23 mouse cellular contexts compared by ENCODE assay signal in genomic region chr5:140352352-140352751, GRCm38 (mm10).
"Had no signal": no experiment of that assay in that cellular context is flagged by ENCODE, and none has a peak within 500 bp of the region (broad histone marks: within the 10 kb centered on the region; RNA-seq: fewer than 3 reads in every experiment).

No protein-coding gene starts in this region.

- H3K4me1 ChIP-seq: heart, embryonic 13.5 days; heart, embryonic 15.5 days; hindbrain, embryonic 13.5 days; hindbrain, embryonic 15.5 days; limb, embryonic 13.5 days; limb, embryonic 15.5 days had no signal

- H3K9me3 ChIP-seq: heart, embryonic 13.5 days; heart, embryonic 15.5 days; hindbrain, embryonic 13.5 days; hindbrain, embryonic 15.5 days; limb, embryonic 13.5 days; limb, embryonic 15.5 days; liver, embryonic 12.5 days had no signal

- H3K27ac ChIP-seq: heart, adult 2 months; heart, embryonic 13.5 days; heart, embryonic 15.5 days; hindbrain, embryonic 13.5 days; hindbrain, embryonic 15.5 days; hindbrain, postnatal 0 days; kidney, postnatal 0 days; limb, embryonic 13.5 days; limb, embryonic 15.5 days; liver, embryonic 12.5 days; liver, embryonic 14.5 days had no signal

- DNase-seq: forebrain, postnatal 0 days; gastrocnemius, postnatal 14 days; gastrocnemius, postnatal 36 days; heart, adult 11 months; heart, adult 2 months; heart, postnatal 14 days; heart, postnatal 36 days; kidney, adult 18-20 months; layer of hippocampus, adult 9-11 months; layer of hippocampus, postnatal 36 days; left cerebral cortex, postnatal 4 days had no signal

- H3K9ac ChIP-seq: forebrain, postnatal 0 days; heart, embryonic 13.5 days; heart, embryonic 15.5 days; hindbrain, embryonic 13.5 days; hindbrain, embryonic 15.5 days; limb, embryonic 13.5 days; limb, embryonic 15.5 days; liver, embryonic 12.5 days; liver, embryonic 14.5 days had no signal

- H3K27me3 ChIP-seq: heart, embryonic 13.5 days; heart, embryonic 15.5 days; hindbrain, embryonic 13.5 days; hindbrain, embryonic 15.5 days; limb, embryonic 13.5 days; limb, embryonic 15.5 days; liver, embryonic 12.5 days had no signal

- H3K4me2 ChIP-seq: heart, embryonic 11.5 days; heart, embryonic 13.5 days; heart, embryonic 15.5 days; hindbrain, embryonic 13.5 days; hindbrain, embryonic 15.5 days; limb, embryonic 13.5 days; limb, embryonic 15.5 days; liver, embryonic 12.5 days had no signal

- H3K4me3 ChIP-seq: heart, adult 2 months; heart, embryonic 13.5 days; heart, embryonic 15.5 days; hindbrain, embryonic 13.5 days; hindbrain, embryonic 15.5 days; limb, embryonic 13.5 days; limb, embryonic 15.5 days; liver, embryonic 12.5 days had no signal

- ATAC-seq: forebrain, postnatal 0 days; hindbrain, postnatal 0 days; intestine, embryonic 16.5 days; liver, embryonic 12.5 days had no signal
